Mouse (Mus musculus): ENCODE data around the gene Ankzf1. TPM values are rescaled to one million over a fixed set of nuclear protein-coding genes. Genes with fewer than 3 reads are reported as not detected.
A peak's percentile ranks its signal among the peaks of the same experiment; 100 is the strongest.

Ankzf1 gene
- total and polyA plus RNA-seq, 3 experiments = 5.5 to 16.7 TPM; not detected in 1

DNA sequence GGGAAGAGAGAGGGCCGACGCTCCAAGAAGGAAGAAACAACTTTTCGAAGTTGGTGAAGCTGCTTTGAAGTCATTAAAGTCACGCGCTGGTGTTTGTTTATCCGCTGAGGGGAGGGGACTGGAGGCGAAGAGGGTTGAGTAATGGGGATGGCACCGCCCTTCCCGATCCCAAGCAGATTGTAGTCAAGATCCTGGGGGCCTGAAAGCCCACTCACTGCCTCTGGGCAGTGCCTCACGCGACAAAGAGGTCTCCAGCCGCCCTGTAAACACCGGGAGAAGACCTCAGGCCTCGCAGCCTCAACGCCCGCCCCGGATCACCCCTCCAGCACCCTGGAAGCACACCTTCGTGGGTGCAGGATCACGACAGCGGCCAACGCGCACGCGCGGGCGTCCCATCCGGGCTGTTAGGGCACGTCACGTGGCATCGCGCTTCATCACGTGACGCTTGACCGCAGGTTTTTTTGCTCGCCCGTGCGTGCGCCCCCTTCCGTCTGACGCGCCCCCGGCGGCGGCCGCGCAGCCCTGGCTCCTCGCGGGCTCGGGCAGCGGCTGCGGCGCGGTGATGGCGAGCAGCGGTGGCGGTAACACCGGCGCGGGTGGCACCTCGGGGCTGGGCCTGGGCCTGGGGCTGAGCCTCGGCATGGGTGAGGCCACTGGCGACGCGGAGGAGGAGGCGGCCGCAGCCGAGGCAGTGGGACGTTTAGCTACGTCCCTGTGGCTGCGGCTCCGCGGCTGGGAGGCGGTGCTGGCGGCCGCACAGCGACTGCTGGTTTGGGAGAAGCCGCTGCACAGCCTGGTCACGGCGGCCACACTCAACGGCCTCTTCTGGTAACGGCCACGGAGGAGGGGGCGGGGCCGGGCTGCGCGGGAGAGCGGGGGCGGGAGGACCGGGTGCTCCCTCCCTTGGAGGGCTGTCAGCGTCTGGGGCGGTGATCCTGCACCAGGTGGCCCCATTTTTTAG is 49.4 kb upstream of the Ankzf1 start, which contains the start of the genes Cnppd1 and Retreg2 (continued):
- TF ChIP-seq MYC (IDR thresholded peaks at IDR 0.05; ENCODE audit: low read depth, low read length) = no peak; the same call in 1 of the 2 replicates
- TF ChIP-seq SIN3A (IDR thresholded peaks at IDR 0.05; ENCODE audit: low read length) = peak; percentile 91
- peak; percentile 96 to 99 for TF ChIP-seq USF2 (IDR thresholded peaks at IDR 0.05; ENCODE audit: borderline replicate concordance in 1 of 2, insufficient read depth in 1 of 2, low read depth in 1 of 2, low read length in 2 of 2)
- no peak; a peak in 1 of 4 replicates for TF ChIP-seq EP300 (IDR thresholded peaks at IDR 0.05; ENCODE audit: low read depth in 1 of 2, low read length in 2 of 2)
- no peak for TF ChIP-seq CHD1 (IDR thresholded peaks at IDR 0.05; ENCODE audit: low read depth, low read length)
- TF ChIP-seq NELFE (IDR thresholded peaks at IDR 0.05; ENCODE audit: low read depth, low read length) = peak; percentile 77
- TF ChIP-seq CHD2 (IDR thresholded peaks at IDR 0.05; ENCODE audit: low read length) = no peak
- no peak; the same call in 1 of the 2 replicates for TF ChIP-seq UBTF (IDR thresholded peaks at IDR 0.05; ENCODE audit: borderline replicate concordance, insufficient read depth, low read depth, low read length)
- TF ChIP-seq ELF1 (IDR thresholded peaks at IDR 0.05; ENCODE audit: low read depth, low read length) = no peak; the same call in 1 of the 2 replicates
- TF ChIP-seq USF1 (IDR thresholded peaks at IDR 0.05; ENCODE audit: low read depth, low read length) = peak; percentile 97

DNA sequence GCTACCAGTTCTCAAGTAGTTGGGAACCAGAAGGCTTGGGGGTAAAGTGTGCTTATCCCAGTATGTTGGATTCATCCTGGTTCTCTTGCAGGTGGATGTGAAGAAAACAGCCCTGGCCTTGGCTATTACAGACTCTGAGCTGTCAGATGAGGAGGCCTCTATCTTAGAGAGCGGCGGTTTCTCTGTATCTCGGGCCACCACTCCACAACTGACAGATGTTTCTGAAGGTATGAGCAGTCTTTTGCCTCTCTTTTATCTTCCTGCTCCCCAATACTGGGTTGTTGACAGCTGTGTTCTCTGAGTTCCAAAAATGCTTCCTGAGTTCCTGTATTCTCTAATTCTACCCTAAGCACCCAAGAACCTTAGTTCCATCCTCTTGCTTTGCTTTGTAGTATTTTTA is 46.4 kb upstream of the Ankzf1 start:
- peaks cover 0 to 5% of the 10 kb centered on the region in 2 experiments; a peak in 2 of 4 replicates for H3K4me1 ChIP-seq (ENCODE audit: control insufficient read depth in 1 of 2, insufficient read depth in 2 of 2, low read length in 2 of 2)
- no peak overlapping the region for H3K27ac ChIP-seq (ENCODE audit: control insufficient read depth, low read depth, low read length)
- H3K27me3 ChIP-seq (ENCODE audit: control insufficient read depth in 1 of 2, insufficient read depth in 2 of 2, low read length in 2 of 2) = no peaks in the 10 kb centered on the region
- no peaks in the 10 kb centered on the region for H3K9me3 ChIP-seq (replicated peaks; ENCODE audit: insufficient read depth, low read length)
- no peak overlapping the region for H3K9ac ChIP-seq (ENCODE audit: control insufficient read depth, low read depth, low read length, poor library complexity, severe bottlenecking)
- H3K36me3 ChIP-seq (ENCODE audit: control insufficient read depth in 1 of 2, insufficient read depth in 2 of 2, low read length in 2 of 2) = no peaks in the 10 kb centered on the region; a peak in 2 of 4 replicates
- peaks cover 28% of the 10 kb centered on the region for H3K79me2 ChIP-seq (ENCODE audit: control insufficient read depth, insufficient read depth, low read length, poor library complexity)
- no peak for TF ChIP-seq RCOR1 (IDR thresholded peaks at IDR 0.05; ENCODE audit: low read depth, low read length)
- no peak for TF ChIP-seq POLR2AphosphoS5 (IDR thresholded peaks at IDR 0.05; ENCODE audit: borderline replicate concordance, low read depth, low read length)
- peak in 1 of 2 experiments; percentile 21; a peak in 1 of 4 replicates for TF ChIP-seq EP300 (IDR thresholded peaks at IDR 0.05; ENCODE audit: low read depth in 1 of 2, low read length in 2 of 2)
- no peak for DNase-seq (ENCODE audit: low read depth, low spot score)
- H3K4me3 ChIP-seq (ENCODE audit: control insufficient read depth in 1 of 2, insufficient read depth in 1 of 2, low read depth in 2 of 2, low read length in 2 of 2) = no peak overlapping the region

DNA sequence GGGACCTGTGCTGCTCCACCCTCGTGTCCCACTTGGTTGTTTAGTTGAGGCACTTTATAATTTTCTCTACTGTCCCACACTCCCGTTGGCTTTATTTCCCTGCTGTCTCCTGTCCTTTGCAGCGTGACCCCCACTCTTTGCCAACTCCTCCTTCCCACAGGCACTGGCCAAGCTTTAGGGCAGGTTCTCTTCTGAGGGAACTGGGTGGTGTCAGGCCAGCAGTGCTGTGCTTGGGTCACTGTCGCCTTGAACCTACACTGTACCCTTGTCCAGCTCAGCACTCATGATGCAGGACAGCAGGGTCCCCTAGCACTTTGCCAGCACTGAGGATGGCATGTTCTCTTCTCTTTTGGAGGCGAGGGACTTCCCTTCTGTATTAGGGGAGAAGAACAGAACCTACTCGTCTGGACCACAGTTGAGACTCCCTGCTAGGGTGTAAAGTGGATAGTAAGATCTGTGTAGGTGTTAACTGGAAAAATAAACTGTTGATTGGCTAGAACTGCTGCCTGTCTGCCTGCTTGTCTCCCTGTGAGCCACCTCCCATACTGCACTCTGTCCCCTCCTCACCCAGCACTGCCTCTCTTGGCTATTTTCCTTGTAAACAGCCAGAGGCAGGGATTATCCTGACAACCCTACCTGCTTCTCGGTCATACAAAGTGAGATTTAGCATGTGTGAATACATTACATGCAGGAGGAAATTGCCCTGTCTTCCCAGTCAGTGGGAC is 44.4 kb upstream of the Ankzf1 start:
- no peak overlapping the region for H3K9ac ChIP-seq (ENCODE audit: control insufficient read depth, low read depth, low read length, poor library complexity, severe bottlenecking)
- no peaks in the 10 kb centered on the region for H3K27me3 ChIP-seq (ENCODE audit: control insufficient read depth in 1 of 2, insufficient read depth in 2 of 2, low read length in 2 of 2)
- no peaks in the 10 kb centered on the region; a peak in 2 of 4 replicates for H3K36me3 ChIP-seq (ENCODE audit: control insufficient read depth in 1 of 2, insufficient read depth in 2 of 2, low read length in 2 of 2)
- no peak overlapping the region for H3K4me3 ChIP-seq (ENCODE audit: control insufficient read depth in 1 of 2, insufficient read depth in 1 of 2, low read depth in 2 of 2, low read length in 2 of 2)
- H3K79me2 ChIP-seq (ENCODE audit: control insufficient read depth, insufficient read depth, low read length, poor library complexity) = peaks cover 16% of the 10 kb centered on the region
- no peaks in the 10 kb centered on the region for H3K9me3 ChIP-seq (replicated peaks; ENCODE audit: insufficient read depth, low read length)
- H3K27ac ChIP-seq (ENCODE audit: control insufficient read depth, low read depth, low read length) = no peak overlapping the region
- no peak for DNase-seq (ENCODE audit: low read depth, low spot score)
- H3K4me1 ChIP-seq (ENCODE audit: control insufficient read depth in 1 of 2, insufficient read depth in 2 of 2, low read length in 2 of 2) = peaks cover 0 to 2% of the 10 kb centered on the region in 2 experiments; a peak in 2 of 4 replicates
- no peak for TF ChIP-seq ELF1 (IDR thresholded peaks at IDR 0.05; ENCODE audit: low read depth, low read length)
- TF ChIP-seq RAD21 (IDR thresholded peaks at IDR 0.05; ENCODE audit: low read depth, low read length) = no peak
- TF ChIP-seq NRF1 (IDR thresholded peaks at IDR 0.05; ENCODE audit: insufficient read depth, low read depth, low read length, poor library complexity, severe bottlenecking) = no peak
- no peak for TF ChIP-seq ZMIZ1 (IDR thresholded peaks at IDR 0.05; ENCODE audit: low read depth, low read length)
- TF ChIP-seq TCF12 (IDR thresholded peaks at IDR 0.05; ENCODE audit: low read depth, low read length) = no peak
- TF ChIP-seq USF1 (IDR thresholded peaks at IDR 0.05; ENCODE audit: low read depth, low read length) = no peak
- TF ChIP-seq MEF2A (IDR thresholded peaks at IDR 0.05; ENCODE audit: extremely low read depth, insufficient replicate concordance, low read depth, low read length, poor library complexity, severe bottlenecking) = no peak
- no peak for TF ChIP-seq EP300 (IDR thresholded peaks at IDR 0.05; ENCODE audit: low read depth in 1 of 2, low read length in 2 of 2)
- TF ChIP-seq MYB (IDR thresholded peaks at IDR 0.05; ENCODE audit: low read depth, low read length) = no peak
- no peak for TF ChIP-seq NELFE (IDR thresholded peaks at IDR 0.05; ENCODE audit: low read depth, low read length)
- no peak for TF ChIP-seq TBP (IDR thresholded peaks at IDR 0.05; ENCODE audit: low read depth, low read length)
- TF ChIP-seq GATA1 (IDR thresholded peaks at IDR 0.05; ENCODE audit: low read depth, low read length) = no peak
- TF ChIP-seq HCFC1 (IDR thresholded peaks at IDR 0.05; ENCODE audit: low read depth, low read length) = no peak
- no peak for TF ChIP-seq USF2 (IDR thresholded peaks at IDR 0.05; ENCODE audit: borderline replicate concordance in 1 of 2, insufficient read depth in 1 of 2, low read depth in 1 of 2, low read length in 2 of 2)
- TF ChIP-seq CTCF (IDR thresholded peaks at IDR 0.05 in 2 of 3, conservative IDR thresholded peaks at IDR 0.05 in 1 of 3; ENCODE audit: control insufficient read depth in 1 of 3, insufficient read depth in 1 of 3, low read depth in 2 of 3, low read length in 3 of 3, poor library complexity in 1 of 3, severe bottlenecking in 1 of 3) = no peak
- TF ChIP-seq POLR2A (IDR thresholded peaks at IDR 0.05; ENCODE audit: control insufficient read depth in 1 of 2, insufficient read depth in 1 of 2, low read depth in 1 of 2, low read length in 2 of 2, poor library complexity in 1 of 2) = no peak

Data from MEL (cell line).